Mouse (Mus musculus) kidney, adult 10 weeks (tissue): ENCODE data around the gene Vmn1r130. TPM values are rescaled to one million over a fixed set of nuclear protein-coding genes. Genes with fewer than 3 reads are reported as not detected.

Source experiments
- polyA plus RNA-seq: library from polyadenylated mRNA; stranded (reverse); fragments of 350-450 nt; fragmentation: Illumina TruSeq; extraction: RNeasy Lipid Tissue Mini Kit (QIAGEN cat#74804); gene quantifications from one replicate; pipeline ENCODE4 v1.2.3, GENCODE M21; 2014; ENCODE audit warnings: low read depth, low replicate concordance

Vmn1r130 gene
- polyA plus RNA-seq = not detected

GRCm38 (mm10) chr7:21511480-21511879, at the start of gene Vmn1r130:
Gene Vmn1r130 (plus strand): TSS chr7:21511780.

GRCm38 (mm10) chr7:21545990-21546389, 34.4 kb downstream of the Vmn1r130 start, which contains the start of gene Vmn1r131:
Gene Vmn1r131 (minus strand): TSS chr7:21546090.

Other genes with a start within 250 kb of the Vmn1r130 start
- gene Vmn1r125, start 239.6 kb upstream of the Vmn1r130 start, polyA plus RNA-seq = not detected
- not detected for gene Vmn1r126, start 210.3 kb upstream of the Vmn1r130 start, polyA plus RNA-seq
- gene Vmn1r127, start 191.9 kb upstream of the Vmn1r130 start, polyA plus RNA-seq = not detected
- gene Vmn1r128, start 162.4 kb upstream of the Vmn1r130 start, polyA plus RNA-seq = not detected
- gene Vmn1r129, start 150.5 kb upstream of the Vmn1r130 start, polyA plus RNA-seq = not detected
- not detected for gene Gm6882, start 79.0 kb upstream of the Vmn1r130 start, polyA plus RNA-seq
- gene Vmn1r131, start 34.3 kb downstream of the Vmn1r130 start, polyA plus RNA-seq = not detected
- gene Vmn1r132, start 102.3 kb downstream of the Vmn1r130 start, polyA plus RNA-seq = not detected
- not detected for gene Gm4175, start 249.7 kb downstream of the Vmn1r130 start, polyA plus RNA-seq